Comparison of ENCODE assay signal across 9 mouse cellular contexts in the genomic region with DNA sequence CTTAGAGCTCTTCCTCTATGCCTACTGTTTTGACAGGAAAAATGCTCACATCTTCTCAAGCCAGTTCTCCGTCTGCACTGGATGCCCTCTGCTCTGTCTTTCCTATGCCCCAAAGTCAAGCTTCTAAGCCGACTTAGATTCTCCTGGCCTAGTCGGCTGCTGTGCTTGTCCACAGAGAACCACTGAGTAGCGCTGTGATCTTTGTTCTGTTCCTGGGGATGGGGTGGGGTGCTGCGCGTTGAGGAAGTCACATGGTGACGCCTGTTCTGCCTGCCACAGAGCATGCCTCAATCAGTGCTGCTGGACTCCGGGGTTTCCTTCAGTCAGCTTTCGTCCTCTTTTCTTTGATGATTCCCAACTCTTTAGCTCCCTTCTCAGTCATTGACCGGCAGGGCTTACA. TPM values are rescaled to one million over a fixed set of nuclear protein-coding genes. Genes with fewer than 3 reads are reported as not detected.
DNase-seq lines count a peak whose midpoint lies in the region; ATAC-seq and TF ChIP-seq lines count a peak whose summit lies in the region.
"Had no signal": no experiment of that assay in that cellular context is flagged by ENCODE, and none has a peak within 500 bp of the region (broad histone marks: within the 10 kb centered on the region; RNA-seq: fewer than 3 reads in every experiment).

No protein-coding gene starts in this region.

- H3K4me1 ChIP-seq in hindbrain, postnatal 0 days (ENCODE audit: insufficient read depth, low read length) = no peaks in the 10 kb centered on the region
- no peaks in the 10 kb centered on the region for H3K4me1 ChIP-seq in hindbrain, embryonic 14.5 days (replicated peaks; ENCODE audit: control insufficient read depth, insufficient read depth, low read length)
- H3K4me1 ChIP-seq in CH12.LX (ENCODE audit: control insufficient read depth in 1 of 2, insufficient read depth in 2 of 2) = peaks cover 0 to 4% of the 10 kb centered on the region in 2 experiments; a peak in 2 of 4 replicates
- no peaks in the 10 kb centered on the region for H3K4me1 ChIP-seq in lung, postnatal 0 days (ENCODE audit: insufficient read depth, low read depth, low read length)
- H3K4me1 ChIP-seq: stomach, embryonic 15.5 days had no signal

- no peak overlapping the region for H3K4me2 ChIP-seq in hindbrain, postnatal 0 days (ENCODE audit: low read depth, low read length)
- H3K4me2 ChIP-seq in hindbrain, embryonic 14.5 days (replicated peaks) = no peak overlapping the region
- H3K4me2 ChIP-seq in CH12.LX (ENCODE audit: insufficient read depth, low read depth, poor library complexity, severe bottlenecking) = no peak overlapping the region
- H3K4me2 ChIP-seq in lung, postnatal 0 days (replicated peaks; ENCODE audit: low read depth, low read length) = no peak overlapping the region
- H3K4me2 ChIP-seq: stomach, embryonic 15.5 days had no signal

- H3K9ac ChIP-seq in hindbrain, postnatal 0 days (replicated peaks; ENCODE audit: low read length) = no peak overlapping the region
- H3K9ac ChIP-seq in hindbrain, embryonic 14.5 days = no peak overlapping the region
- no peak overlapping the region for H3K9ac ChIP-seq in CH12.LX (ENCODE audit: insufficient read depth, low read depth)
- no peak overlapping the region for H3K9ac ChIP-seq in lung, postnatal 0 days (replicated peaks; ENCODE audit: low read depth)
- H3K9ac ChIP-seq: stomach, embryonic 15.5 days had no signal

- 56% methylated on average over 10 of the region's 10 CpGs for WGBS in hindbrain, postnatal 0 days
- WGBS in hindbrain, embryonic 14.5 days = 46% methylated on average over 10 of the region's 10 CpGs
- 52% methylated on average over 10 of the region's 10 CpGs for WGBS in lung, postnatal 0 days

- peak; percentile 39 for TF ChIP-seq RAD21 in CH12.LX (IDR thresholded peaks at IDR 0.05; ENCODE audit: low read depth, low read length)

- ATAC-seq in hindbrain, postnatal 0 days = 0 out of 2 replicates have a peak, but pooled peaks have one; percentile 45
- no peak for ATAC-seq in hindbrain, embryonic 14.5 days (ENCODE audit: low FRiP score)
- ATAC-seq in lung, postnatal 0 days = no peak; the same call in 1 of the 2 replicates

- no peak overlapping the region for H3K4me3 ChIP-seq in hindbrain, postnatal 0 days (ENCODE audit: low read length)
- no peak overlapping the region for H3K4me3 ChIP-seq in hindbrain, embryonic 14.5 days (replicated peaks; ENCODE audit: low read length)
- no peak overlapping the region for H3K4me3 ChIP-seq in CH12.LX (replicated peaks in 1 of 3; ENCODE audit: low read depth in 2 of 3, low read length in 2 of 3, poor library complexity in 1 of 3)
- no peak overlapping the region for H3K4me3 ChIP-seq in lung, postnatal 0 days (ENCODE audit: low read depth, low read length)
- H3K4me3 ChIP-seq: stomach, embryonic 15.5 days had no signal

- no peaks in the 10 kb centered on the region for H3K79me2 ChIP-seq in CH12.LX (replicated peaks; ENCODE audit: control insufficient read depth, extremely low read depth, insufficient read depth, poor library complexity, severe bottlenecking)

- no peak for TF ChIP-seq POLR2A in CH12.LX (IDR thresholded peaks at IDR 0.05; ENCODE audit: low read depth, low read length)
- TF ChIP-seq POLR2A in brain, embryonic 14.5 days (IDR thresholded peaks at IDR 0.05; ENCODE audit: borderline replicate concordance, extremely low read depth, insufficient read depth, insufficient read length, poor library complexity, severe bottlenecking) = no peak

- dilution Hi-C loops in CH12.LX (cut with MboI; ENCODE audit: extremely low pct_ligation_motif_present, extremely low pct_unique_long_range_greater_than_20kb, low sequenced_read_pairs) = no loop called here

- TF ChIP-seq CTCF in hindbrain, postnatal 0 days (IDR thresholded peaks at IDR 0.05; ENCODE audit: low read depth) = peak; percentile 43
- peak in 1 of 2 experiments; percentile 29; a peak in 2 of 4 replicates for TF ChIP-seq CTCF in CH12.LX (conservative IDR thresholded peaks at IDR 0.05 in 1 of 2, IDR thresholded peaks at IDR 0.05 in 1 of 2; ENCODE audit: low read depth in 2 of 2, low read length in 2 of 2)
- peak; percentile 15; the same call in 1 of the 2 replicates for TF ChIP-seq CTCF in brain, embryonic 14.5 days (IDR thresholded peaks at IDR 0.05; ENCODE audit: borderline replicate concordance, extremely low read depth, insufficient read depth, insufficient read length)
- peak; percentile 56 for TF ChIP-seq CTCF in lung, postnatal 0 days (IDR thresholded peaks at IDR 0.05)

- peak; percentile 24 for DNase-seq in hindbrain, postnatal 0 days (ENCODE audit: low spot score)
- DNase-seq in hindbrain, embryonic 14.5 days (ENCODE audit: low spot score) = no peak
- DNase-seq in CH12.LX (ENCODE audit: extremely low read depth) = no peak
- DNase-seq in brain, embryonic 14.5 days (ENCODE audit: low read depth) = peak; percentile 44
- peak; percentile 6 for DNase-seq in lung, postnatal 0 days (ENCODE audit: low spot score)
- no peak for DNase-seq in MN1 (ENCODE audit: low spot score)
- no peak for DNase-seq in urinary bladder, adult 18-20 months (ENCODE audit: low spot score in 2 of 2)
- DNase-seq in ovary, postnatal 14 days (ENCODE audit: low spot score) = no peak

- no peaks in the 10 kb centered on the region for H3K36me3 ChIP-seq in hindbrain, postnatal 0 days (ENCODE audit: insufficient read depth, low read length)
- H3K36me3 ChIP-seq in hindbrain, embryonic 14.5 days (replicated peaks; ENCODE audit: control insufficient read depth, insufficient read depth) = no peaks in the 10 kb centered on the region
- H3K36me3 ChIP-seq in CH12.LX (replicated peaks in 1 of 2; ENCODE audit: control insufficient read depth in 1 of 2, insufficient read depth in 1 of 2, low read length in 1 of 2) = no peaks in the 10 kb centered on the region
- H3K36me3 ChIP-seq in lung, postnatal 0 days (ENCODE audit: insufficient read depth, low read length) = no peaks in the 10 kb centered on the region
- H3K36me3 ChIP-seq: stomach, embryonic 15.5 days had no signal

- no peak overlapping the region for H3K27ac ChIP-seq in hindbrain, postnatal 0 days
- no peak overlapping the region for H3K27ac ChIP-seq in hindbrain, embryonic 14.5 days
- H3K27ac ChIP-seq in CH12.LX (ENCODE audit: insufficient read depth, low read depth) = no peak overlapping the region
- no peak overlapping the region for H3K27ac ChIP-seq in lung, postnatal 0 days (ENCODE audit: low read length)
- H3K27ac ChIP-seq: stomach, embryonic 15.5 days had no signal

- no peaks in the 10 kb centered on the region for H3K27me3 ChIP-seq in hindbrain, postnatal 0 days (ENCODE audit: insufficient read depth, low read length)
- H3K27me3 ChIP-seq in hindbrain, embryonic 14.5 days (ENCODE audit: control insufficient read depth, insufficient read depth, low read length) = no peaks in the 10 kb centered on the region
- H3K27me3 ChIP-seq in CH12.LX (replicated peaks) = no peaks in the 10 kb centered on the region
- no peaks in the 10 kb centered on the region for H3K27me3 ChIP-seq in lung, postnatal 0 days (replicated peaks; ENCODE audit: insufficient read depth, low read length)
- H3K27me3 ChIP-seq: stomach, embryonic 15.5 days had no signal

- H3K9me3 ChIP-seq in hindbrain, postnatal 0 days (ENCODE audit: low read length) = no peaks in the 10 kb centered on the region
- no peaks in the 10 kb centered on the region for H3K9me3 ChIP-seq in hindbrain, embryonic 14.5 days (ENCODE audit: control insufficient read depth, low read length)
- H3K9me3 ChIP-seq in CH12.LX (replicated peaks; ENCODE audit: low read length) = no peaks in the 10 kb centered on the region
- H3K9me3 ChIP-seq in lung, postnatal 0 days (ENCODE audit: low read length) = no peaks in the 10 kb centered on the region
- H3K9me3 ChIP-seq: stomach, embryonic 15.5 days had no signal

- no peak for TF ChIP-seq EP300 in CH12.LX (IDR thresholded peaks at IDR 0.05; ENCODE audit: low read length)
- TF ChIP-seq EP300 in lung, postnatal 0 days (IDR thresholded peaks at IDR 0.05) = no peak

- in situ Hi-C loops in CH12.LX (cut with MboI; ENCODE audit: low pct_ligation_motif_present, low pct_unique_long_range_greater_than_20kb, low sequenced_read_pairs) = loop anchor here (25.0 kb wide), 2 partner anchors 382 to 657 kb away; no protein-coding TSS in a partner anchor

TF ChIP-seq in CH12.LX, 34 proteins besides CTCF, POLR2A, EP300 and RAD21:
- TF ChIP-seq E2F4 (IDR thresholded peaks at IDR 0.05; ENCODE audit: insufficient replicate concordance, low read depth, low read length) = no peak
- peak; percentile 29 for TF ChIP-seq SMC3 (IDR thresholded peaks at IDR 0.05; ENCODE audit: low read depth, low read length)
- TF ChIP-seq USF1 (IDR thresholded peaks at IDR 0.05; ENCODE audit: low read depth, low read length) = peak; percentile 3; the same call in 1 of the 2 replicates
- no peak for TF ChIP-seq TCF12 (IDR thresholded peaks at IDR 0.05; ENCODE audit: low read depth, low read length)

RNA-seq across cellular contexts. Expression of gene Lrrn3, which starts 8.4 kb away (rescaled TPM):
- total RNA-seq in hindbrain, postnatal 0 days (2014; rRNA removed) = 75.0 and 79.3 TPM in 2 replicates
- polyA plus RNA-seq in hindbrain, postnatal 0 days (2015; fragmentation: Nextera tagmentation; extraction: Ambion mirVana) = 77.1 and 77.4 TPM in 2 replicates
- polyA plus RNA-seq in hindbrain, embryonic 14.5 days (2014; fragmentation: Nextera tagmentation; extraction: Ambion mirVana) = 102 and 121 TPM in 2 replicates
- total RNA-seq in CH12.LX (2012; rRNA removed) (not detected in 2 replicates), CH12.LX (2014; rRNA removed) (0.05 TPM in 1 of 2 replicates, not detected in the other)
- polyA plus RNA-seq in CH12.LX (2012; ENCODE audit: insufficient read length, low read depth) = not detected in 2 replicates
- polyA plus RNA-seq in brain, embryonic 14.5 days (2012; rRNA removed) = 33.1 and 50.8 TPM in 2 replicates
- polyA plus RNA-seq in lung, postnatal 0 days (2015; fragmentation: Nextera tagmentation; extraction: Ambion mirVana) = 2.8 and 3.3 TPM in 2 replicates

Comparison
In these comparisons a context has a peak if more than half of its experiments do, and no peak if none do; other contexts are left out.
1. DNase-seq: peak in hindbrain, postnatal 0 days (single experiment), brain, embryonic 14.5 days (single experiment) and lung, postnatal 0 days (single experiment); none in hindbrain, embryonic 14.5 days (single experiment), CH12.LX (single experiment), MN1 (single experiment), urinary bladder, adult 18-20 months (0 of 2) and ovary, postnatal 14 days (single experiment).